Mouse (Mus musculus): ENCODE data around the gene Ank. TPM values are rescaled to one million over a fixed set of nuclear protein-coding genes. Genes with fewer than 3 reads are reported as not detected.
A peak's percentile ranks its signal among the peaks of the same experiment; 100 is the strongest.

Gene Ank
- polyA plus RNA-seq, 1 experiment from 2014 or later, result 19.5 TPM

DNA sequence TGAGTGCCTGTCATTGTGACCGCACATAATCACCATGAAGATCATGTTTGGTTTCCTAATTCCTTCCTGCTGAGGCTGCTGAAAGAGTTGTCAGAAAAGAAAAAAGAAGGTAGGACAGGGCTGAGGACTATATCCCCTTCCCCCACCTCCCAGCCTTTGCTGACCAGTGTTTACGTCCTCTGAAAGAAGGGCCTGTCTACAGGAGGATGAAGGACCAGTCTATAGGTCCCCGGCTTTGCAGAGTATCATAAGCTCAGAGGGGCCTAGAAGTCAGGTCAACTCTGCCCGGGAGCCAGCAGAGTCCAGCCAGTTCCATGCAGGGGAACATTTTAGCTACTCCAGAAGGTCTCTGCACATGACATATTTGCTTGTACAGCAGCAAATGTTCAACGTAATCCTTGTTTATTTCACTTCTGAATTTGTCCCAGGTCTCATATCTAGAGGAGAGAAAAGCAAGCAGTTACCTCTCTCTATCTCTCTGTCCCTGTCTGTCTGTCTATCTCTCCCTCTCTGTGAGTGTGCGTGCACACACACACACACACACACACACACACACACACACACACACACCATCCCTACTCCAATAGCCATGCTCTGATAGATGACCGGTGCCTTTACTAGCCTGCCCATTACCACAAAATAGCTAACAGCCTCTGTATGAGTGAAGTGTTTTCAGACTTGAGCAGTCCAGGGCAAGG lies 31.0 kb downstream of the Ank start:
- Histone ChIP-seq H3K4me1 (ENCODE audit: control insufficient read depth, insufficient read depth, low read length) (0 out of 2 replicates have a peak, but pooled peaks cover 2% of the 10 kb centered on the region), H3K27ac (ENCODE audit: low read depth, low read length) (no peak overlapping the region), H3K9me3 (ENCODE audit: control insufficient read depth, low read length) (no peaks in the 10 kb centered on the region), H3K4me3 (ENCODE audit: low read depth, low read length) (no peak overlapping the region), H3K9ac (replicated peaks; ENCODE audit: low read depth, low read length) (no peak overlapping the region), H3K4me2 (ENCODE audit: low read depth, low read length) (no peak overlapping the region), H3K27me3 (ENCODE audit: control insufficient read depth, insufficient read depth, low read length) (no peaks in the 10 kb centered on the region), H3K36me3 (ENCODE audit: control insufficient read depth, insufficient read depth, low read length) (no peaks in the 10 kb centered on the region)
- WGBS, result 56% methylated on average over 7 of the region's 7 CpGs
- ATAC-seq (ENCODE audit: low read depth), result no peak

DNA sequence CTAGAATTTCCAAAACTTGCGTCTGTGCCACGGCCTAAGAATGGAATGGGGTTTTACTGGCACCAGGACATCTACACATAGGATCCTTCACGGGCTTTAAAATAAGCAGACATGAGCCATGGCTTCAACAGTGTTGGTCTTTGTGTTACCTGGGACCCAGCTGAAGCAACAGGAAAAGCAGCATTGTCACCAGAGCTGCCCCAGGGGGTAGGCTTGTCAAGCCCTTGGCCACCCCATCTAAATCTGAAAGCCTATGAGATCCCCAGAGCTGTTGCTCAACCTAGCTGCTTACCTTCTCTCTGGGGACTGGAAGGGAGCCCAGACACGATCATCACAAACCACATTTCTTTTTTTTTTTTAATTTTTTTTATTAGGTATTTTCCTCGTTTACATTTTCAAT lies 31.6 kb downstream of the Ank start:
- Histone ChIP-seq H3K4me2 (ENCODE audit: low read depth, low read length) (no peak overlapping the region), H3K4me3 (ENCODE audit: low read depth, low read length) (no peak overlapping the region), H3K9me3 (ENCODE audit: control insufficient read depth, low read length) (no peaks in the 10 kb centered on the region), H3K4me1 (ENCODE audit: control insufficient read depth, insufficient read depth, low read length) (0 out of 2 replicates have a peak, but pooled peaks cover 2% of the 10 kb centered on the region), H3K27me3 (ENCODE audit: control insufficient read depth, insufficient read depth, low read length) (no peaks in the 10 kb centered on the region), H3K9ac (replicated peaks; ENCODE audit: low read depth, low read length) (no peak overlapping the region), H3K36me3 (ENCODE audit: control insufficient read depth, insufficient read depth, low read length) (no peaks in the 10 kb centered on the region), H3K27ac (ENCODE audit: low read depth, low read length) (no peak overlapping the region)
- 74% methylated on average over 5 of the region's 5 CpGs for WGBS
- ATAC-seq (ENCODE audit: low read depth), result no peak

DNA sequence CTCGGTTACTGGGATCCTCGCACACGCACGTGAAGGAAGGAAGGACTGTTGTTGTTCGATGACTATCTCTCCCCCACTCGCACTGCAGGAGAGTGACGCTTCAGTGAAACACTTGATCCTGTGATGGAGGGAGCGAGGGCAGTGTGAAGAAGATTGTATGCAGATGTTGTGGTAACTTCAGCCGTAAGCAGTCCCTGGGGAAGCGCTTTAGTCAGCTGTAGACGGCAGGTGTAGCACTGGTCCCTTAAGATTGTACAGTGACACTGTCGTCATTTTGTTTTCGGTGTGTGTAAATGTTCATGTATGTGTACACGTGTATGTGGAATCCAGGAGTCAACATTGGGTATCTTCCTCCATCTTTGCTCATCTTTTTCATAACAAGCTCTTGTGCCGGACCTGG lies 33.9 kb downstream of the Ank start:
- no peak overlapping the region for H3K9ac ChIP-seq (replicated peaks; ENCODE audit: low read depth, low read length)
- H3K27me3 ChIP-seq (ENCODE audit: control insufficient read depth, insufficient read depth, low read length), result no peaks in the 10 kb centered on the region
- WGBS, result 77% methylated on average over 15 of the region's 15 CpGs
- 0 out of 2 replicates have a peak, but pooled peaks cover 3% of the 10 kb centered on the region for H3K4me1 ChIP-seq (ENCODE audit: control insufficient read depth, insufficient read depth, low read length)
- no peak overlapping the region for H3K27ac ChIP-seq (ENCODE audit: low read depth, low read length)
- H3K4me2 ChIP-seq (ENCODE audit: low read depth, low read length), result no peak overlapping the region
- no peaks in the 10 kb centered on the region for H3K36me3 ChIP-seq (ENCODE audit: control insufficient read depth, insufficient read depth, low read length)
- no peak overlapping the region for H3K4me3 ChIP-seq (ENCODE audit: low read depth, low read length)
- no peak for ATAC-seq (ENCODE audit: low read depth)
- H3K9me3 ChIP-seq (ENCODE audit: control insufficient read depth, low read length), result no peaks in the 10 kb centered on the region

DNA sequence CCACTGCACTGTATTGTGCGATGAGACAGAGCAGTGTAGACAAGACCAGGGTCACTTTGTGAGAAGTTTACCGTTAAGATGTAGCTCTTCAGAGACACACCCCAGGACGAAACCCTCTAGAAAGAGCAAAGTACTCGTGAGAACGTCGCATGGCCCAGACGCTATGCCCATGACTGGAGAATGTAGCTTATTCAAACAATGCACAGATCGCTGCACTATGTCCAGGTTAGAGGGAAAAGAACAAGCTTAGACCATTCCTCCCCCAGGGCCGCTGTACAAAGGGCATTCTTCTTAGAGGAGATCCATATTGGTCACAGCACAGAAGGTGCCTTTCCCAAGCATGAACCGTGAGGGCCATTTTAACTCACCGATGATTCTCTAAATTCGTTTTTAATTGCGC lies 35.9 kb downstream of the Ank start:
- H3K9me3 ChIP-seq (ENCODE audit: control insufficient read depth, low read length), result no peaks in the 10 kb centered on the region
- H3K4me1 ChIP-seq (ENCODE audit: control insufficient read depth, insufficient read depth, low read length), result 0 out of 2 replicates have a peak, but pooled peaks cover 3% of the 10 kb centered on the region
- no peak overlapping the region for H3K27ac ChIP-seq (ENCODE audit: low read depth, low read length)
- H3K36me3 ChIP-seq (ENCODE audit: control insufficient read depth, insufficient read depth, low read length), result no peaks in the 10 kb centered on the region
- ATAC-seq (ENCODE audit: low read depth), result no peak
- no peak overlapping the region for H3K9ac ChIP-seq (replicated peaks; ENCODE audit: low read depth, low read length)
- no peaks in the 10 kb centered on the region for H3K27me3 ChIP-seq (ENCODE audit: control insufficient read depth, insufficient read depth, low read length)
- no peak overlapping the region for H3K4me2 ChIP-seq (ENCODE audit: low read depth, low read length)
- H3K4me3 ChIP-seq (ENCODE audit: low read depth, low read length), result no peak overlapping the region
- 89% methylated on average over 13 of the region's 13 CpGs for WGBS

DNA sequence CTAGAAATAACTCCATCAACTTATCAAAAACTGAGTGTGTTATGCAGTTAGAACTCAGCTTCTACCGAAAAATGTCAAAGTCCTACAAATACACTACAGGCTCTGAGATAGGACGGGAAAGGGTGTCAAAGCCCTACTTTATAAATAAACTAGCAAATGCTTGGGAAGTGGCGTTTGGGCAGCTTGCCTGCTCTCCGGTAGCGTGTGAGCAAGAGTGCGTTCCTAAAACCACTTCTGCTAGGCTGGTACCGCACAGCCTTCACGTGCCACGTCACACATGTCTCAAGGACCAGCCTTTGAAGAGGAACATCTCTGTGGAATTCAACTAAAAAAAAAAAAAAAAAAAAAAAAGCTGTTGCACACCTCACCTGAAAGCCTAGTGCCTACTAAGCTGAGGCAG lies 36.7 kb downstream of the Ank start:
- 88% methylated on average over 9 of the region's 9 CpGs for WGBS

DNA sequence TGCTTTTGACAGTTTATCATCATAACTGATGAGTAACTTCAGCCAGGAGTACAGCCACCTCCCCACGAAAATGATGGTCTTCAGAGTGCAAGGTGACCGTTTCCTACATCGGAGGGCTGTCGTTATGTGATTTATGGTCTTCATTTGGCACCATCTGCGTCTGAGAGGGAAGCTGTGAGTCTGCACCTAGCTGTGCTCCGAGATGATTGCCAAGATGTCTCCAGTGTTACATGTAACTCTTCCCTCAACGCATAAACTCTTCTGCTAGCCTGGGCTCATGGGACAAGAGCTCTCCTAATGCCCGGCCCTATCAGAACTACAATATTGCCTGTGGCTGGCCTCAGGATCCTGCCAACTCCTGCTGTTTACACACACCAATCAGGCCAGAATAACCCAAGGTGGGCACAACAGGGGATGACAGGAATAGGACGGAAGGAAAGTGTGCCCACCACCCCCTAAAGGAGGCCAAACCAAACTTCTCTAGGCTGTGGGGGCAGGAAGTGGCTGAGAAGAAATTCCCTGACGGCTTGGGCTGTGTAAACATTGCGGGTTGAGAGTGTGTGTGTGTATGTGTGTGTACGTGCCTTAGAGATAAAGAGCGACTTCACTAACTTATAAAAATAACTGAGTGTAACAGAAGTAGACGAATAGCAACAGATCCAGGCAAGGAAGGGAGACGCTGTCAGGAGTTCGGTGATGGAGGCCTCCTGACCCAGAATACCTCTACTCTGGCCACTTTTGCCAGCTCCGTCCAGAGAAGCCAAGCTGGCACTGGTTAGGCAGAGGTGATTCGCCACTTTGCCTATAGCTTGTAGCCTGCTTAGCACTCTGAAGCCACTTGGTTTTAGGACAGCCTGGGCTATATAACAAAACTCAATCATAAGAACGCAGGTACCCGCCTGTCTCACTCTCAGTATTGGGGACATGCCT lies 37.6 kb downstream of the Ank start:
- Histone ChIP-seq H3K27me3 (ENCODE audit: control insufficient read depth, insufficient read depth, low read length) (no peaks in the 10 kb centered on the region), H3K27ac (ENCODE audit: low read depth, low read length) (no peak overlapping the region), H3K4me1 (ENCODE audit: control insufficient read depth, insufficient read depth, low read length) (0 out of 2 replicates have a peak, but pooled peaks cover 3% of the 10 kb centered on the region), H3K36me3 (ENCODE audit: control insufficient read depth, insufficient read depth, low read length) (no peaks in the 10 kb centered on the region), H3K4me3 (ENCODE audit: low read depth, low read length) (no peak overlapping the region), H3K9me3 (ENCODE audit: control insufficient read depth, low read length) (no peaks in the 10 kb centered on the region), H3K4me2 (ENCODE audit: low read depth, low read length) (no peak overlapping the region), H3K9ac (replicated peaks; ENCODE audit: low read depth, low read length) (no peak overlapping the region)
- WGBS, result 63% methylated on average over 20 of the region's 20 CpGs
- ATAC-seq (ENCODE audit: low read depth), result peak; percentile 36; the same call in 1 of the 2 replicates

More for the DNA sequence above, 36.7 kb downstream of the Ank start:
- H3K4me2 ChIP-seq (ENCODE audit: low read depth, low read length), result no peak overlapping the region
- no peaks in the 10 kb centered on the region for H3K36me3 ChIP-seq (ENCODE audit: control insufficient read depth, insufficient read depth, low read length)
- H3K4me3 ChIP-seq (ENCODE audit: low read depth, low read length), result no peak overlapping the region
- H3K27ac ChIP-seq (ENCODE audit: low read depth, low read length), result no peak overlapping the region
- H3K27me3 ChIP-seq (ENCODE audit: control insufficient read depth, insufficient read depth, low read length), result no peaks in the 10 kb centered on the region
- H3K9me3 ChIP-seq (ENCODE audit: control insufficient read depth, low read length), result no peaks in the 10 kb centered on the region
- no peak overlapping the region for H3K9ac ChIP-seq (replicated peaks; ENCODE audit: low read depth, low read length)
- no peak for ATAC-seq (ENCODE audit: low read depth)
- 0 out of 2 replicates have a peak, but pooled peaks cover 3% of the 10 kb centered on the region for H3K4me1 ChIP-seq (ENCODE audit: control insufficient read depth, insufficient read depth, low read length)

DNA sequence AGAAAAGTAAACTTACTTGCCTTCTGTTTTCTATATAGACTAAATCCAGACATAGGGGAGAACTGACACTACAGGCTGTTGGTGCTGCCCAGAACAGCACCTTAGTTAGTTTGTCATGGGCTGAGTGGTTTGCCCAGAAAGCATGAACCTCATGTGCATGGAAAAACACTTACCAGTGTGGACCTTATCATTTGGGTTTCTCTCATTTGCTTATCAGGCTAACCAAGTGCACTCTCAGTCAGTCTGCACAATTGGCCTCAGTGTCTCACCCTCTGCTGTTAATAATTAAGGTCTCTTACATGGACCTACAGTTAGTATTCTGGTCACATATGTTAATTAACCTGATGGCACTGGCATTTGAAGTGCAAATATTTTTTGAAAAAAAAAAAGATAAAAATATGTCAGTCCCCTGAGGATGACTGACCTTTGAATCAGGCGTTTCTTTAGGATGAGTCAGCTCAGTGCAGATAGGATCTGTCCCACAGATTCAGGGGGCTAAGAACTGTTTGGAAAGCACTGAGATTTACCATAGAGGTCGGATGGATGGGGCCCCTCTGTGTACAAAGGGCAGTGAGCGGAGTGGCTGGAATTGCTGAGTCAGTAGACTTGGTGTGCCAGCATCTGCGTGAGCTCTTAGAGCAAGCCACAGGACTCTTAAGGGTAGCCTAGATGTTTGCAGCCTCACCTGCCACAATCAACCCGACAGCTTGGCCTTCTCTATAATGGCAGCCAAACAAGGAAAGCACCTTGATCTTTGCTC lies 39.8 kb downstream of the Ank start:
- no peak overlapping the region for H3K4me2 ChIP-seq (ENCODE audit: low read depth, low read length)
- no peak overlapping the region for H3K9ac ChIP-seq (replicated peaks; ENCODE audit: low read depth, low read length)
- no peak overlapping the region for H3K4me3 ChIP-seq (ENCODE audit: low read depth, low read length)
- no peaks in the 10 kb centered on the region for H3K9me3 ChIP-seq (ENCODE audit: control insufficient read depth, low read length)
- H3K27ac ChIP-seq (ENCODE audit: low read depth, low read length), result no peak overlapping the region
- 0 out of 2 replicates have a peak, but pooled peaks cover 3% of the 10 kb centered on the region for H3K4me1 ChIP-seq (ENCODE audit: control insufficient read depth, insufficient read depth, low read length)
- WGBS, result 67% methylated on average over 5 of the region's 5 CpGs
- no peak for ATAC-seq (ENCODE audit: low read depth)
- H3K27me3 ChIP-seq (ENCODE audit: control insufficient read depth, insufficient read depth, low read length), result no peaks in the 10 kb centered on the region
- H3K36me3 ChIP-seq (ENCODE audit: control insufficient read depth, insufficient read depth, low read length), result no peaks in the 10 kb centered on the region

DNA sequence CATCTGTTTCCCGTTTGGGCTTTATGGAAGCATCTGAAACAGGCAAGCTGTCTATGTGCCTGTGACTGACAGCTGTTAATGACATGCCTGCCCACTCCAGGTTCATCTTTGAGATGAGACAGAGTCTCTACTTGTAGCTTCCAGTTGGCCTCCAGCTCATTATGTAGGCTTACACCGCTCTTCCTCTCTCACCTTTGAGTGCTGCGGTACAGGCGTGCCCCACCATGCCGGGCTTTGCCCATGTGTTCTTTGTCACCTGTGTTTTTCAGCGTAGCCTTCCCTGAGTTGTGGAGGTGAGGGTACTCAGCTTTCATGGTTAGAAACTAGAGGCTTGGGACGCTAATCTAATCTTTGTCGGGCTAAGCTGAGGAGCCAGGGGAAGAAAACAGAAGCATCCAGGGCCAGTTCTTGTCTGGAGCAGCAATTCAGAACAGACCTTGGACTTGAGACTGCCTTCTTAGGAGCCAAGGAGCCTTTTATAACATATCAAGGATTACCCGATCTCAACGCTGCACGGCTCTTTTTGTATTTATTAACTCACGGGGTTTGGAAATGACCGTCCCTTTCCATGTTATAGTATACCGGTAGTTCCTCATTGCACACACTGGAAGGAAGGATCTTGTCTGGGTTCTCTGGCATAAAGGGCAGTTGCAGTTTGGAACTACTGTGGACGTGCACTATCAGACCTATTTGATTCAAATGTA lies 40.6 kb downstream of the Ank start:
- 0 out of 2 replicates have a peak, but pooled peaks cover 3% of the 10 kb centered on the region for H3K4me1 ChIP-seq (ENCODE audit: control insufficient read depth, insufficient read depth, low read length)
- no peaks in the 10 kb centered on the region for H3K36me3 ChIP-seq (ENCODE audit: control insufficient read depth, insufficient read depth, low read length)
- H3K4me2 ChIP-seq (ENCODE audit: low read depth, low read length), result no peak overlapping the region
- WGBS, result 94% methylated on average over 15 of the region's 15 CpGs
- no peaks in the 10 kb centered on the region for H3K27me3 ChIP-seq (ENCODE audit: control insufficient read depth, insufficient read depth, low read length)
- ATAC-seq (ENCODE audit: low read depth), result no peak
- no peak overlapping the region for H3K9ac ChIP-seq (replicated peaks; ENCODE audit: low read depth, low read length)
- H3K4me3 ChIP-seq (ENCODE audit: low read depth, low read length), result no peak overlapping the region
- H3K27ac ChIP-seq (ENCODE audit: low read depth, low read length), result no peak overlapping the region
- H3K9me3 ChIP-seq (ENCODE audit: control insufficient read depth, low read length), result no peaks in the 10 kb centered on the region
